Mouse (Mus musculus) kidney, embryonic 15.5 days (tissue): ENCODE measurements around the gene Cox15. TPM values are rescaled to one million over a fixed set of nuclear protein-coding genes. Genes with fewer than 3 reads are reported as not detected.

Source experiments
- ATAC-seq: fragments of 200-750 bp; cut with Nextera tagmentation; replicated peaks from 2 replicates; pipeline ENCODE4 v1.8.0; 2017; ENCODE audit warnings: moderate TSS enrichment; ENCODE audit not compliant: low FRiP score
- H3K27ac ChIP-seq: fragments of 300-500 bp; sonication (generic); 2 replicates; pipeline ENCODE4 v1.5.1; 2015; ENCODE audit warnings: mild to moderate bottlenecking, inconsistent platforms
- H3K27me3 ChIP-seq: fragments of 300-500 bp; sonication (generic); 2 replicates; pipeline ENCODE4 v1.6.1; 2015; ENCODE audit warnings: inconsistent platforms
- H3K36me3 ChIP-seq: fragments of 300-500 bp; sonication (generic); 2 replicates; pipeline ENCODE4 v1.6.1; 2015; ENCODE audit warnings: inconsistent platforms
- H3K4me1 ChIP-seq: fragments of 300-500 bp; sonication (generic); 2 replicates; pipeline ENCODE4 v1.6.1; 2015; ENCODE audit warnings: inconsistent platforms
- H3K4me2 ChIP-seq: fragments of 300-500 bp; sonication (generic); 2 replicates; pipeline ENCODE4 v1.6.1; 2015; ENCODE audit warnings: moderate library complexity, mild to moderate bottlenecking, inconsistent platforms
- H3K4me3 ChIP-seq: fragments of 300-500 bp; sonication (generic); replicated peaks from 2 replicates; pipeline ENCODE4 v1.5.1; 2015; ENCODE audit warnings: mild to moderate bottlenecking, inconsistent platforms
- H3K9ac ChIP-seq: fragments of 300-500 bp; sonication (generic); 2 replicates; pipeline ENCODE4 v1.6.1; 2015; ENCODE audit warnings: mild to moderate bottlenecking, inconsistent platforms
- H3K9me3 ChIP-seq: fragments of 300-500 bp; sonication (generic); replicated peaks from 2 replicates; pipeline ENCODE4 v1.6.1; 2016; ENCODE audit warnings: inconsistent platforms
- WGBS: fragments of 180-500 bp; shearing (Covaris S2); methylation state at CpG from one replicate; pipeline ENCODE4 v1.1.7; 2015; ENCODE audit warnings: mixed read lengths; 5-methylcytosine and 5-hydroxymethylcytosine counted together
- polyA plus RNA-seq: library from polyadenylated mRNA; unstranded; fragments of >200 nt; fragmentation: Nextera tagmentation; extraction: Ambion mirVana; gene quantifications from 2 replicates; pipeline ENCODE4 v1.2.1, GENCODE M21; 2015

Gene Cox15
- polyA plus RNA-seq, 1 experiment from 2014 or later: 13.1 TPM

- H3K9me3 ChIP-seq: no peaks in the 10 kb centered on the region
- H3K9ac ChIP-seq: no peak overlapping the region
- H3K27ac ChIP-seq: no peak overlapping the region
- no peak overlapping the region for H3K4me3 ChIP-seq
- H3K27me3 ChIP-seq: no peaks in the 10 kb centered on the region
- H3K4me2 ChIP-seq: no peak overlapping the region
- peaks cover 14% of the 10 kb centered on the region for H3K4me1 ChIP-seq
- H3K36me3 ChIP-seq: peaks cover 18% of the 10 kb centered on the region
- ATAC-seq: no peak
- 80% methylated on average over 2 of the region's 2 CpGs for WGBS
Observed at GRCm38 (mm10) chr19:43754237-43754636, 1.4 kb upstream of the Cox15 start.

GRCm38 (mm10) chr19:43753226-43753835 lies 531 bp upstream of the Cox15 start:
- peaks cover 27% of the 10 kb centered on the region for H3K36me3 ChIP-seq
- peaks cover 14% of the 10 kb centered on the region for H3K4me1 ChIP-seq
- no peaks in the 10 kb centered on the region for H3K9me3 ChIP-seq
- no peaks in the 10 kb centered on the region for H3K27me3 ChIP-seq
- H3K9ac ChIP-seq: peak overlapping the region; percentile 73
- peak overlapping the region; percentile 70 for H3K4me3 ChIP-seq
- peak overlapping the region; percentile 99 for H3K27ac ChIP-seq
- peak; percentile 86 for ATAC-seq
- under 1% methylated on average over 24 of the region's 24 CpGs for WGBS
- peak overlapping the region; percentile 64 for H3K4me2 ChIP-seq

DNA sequence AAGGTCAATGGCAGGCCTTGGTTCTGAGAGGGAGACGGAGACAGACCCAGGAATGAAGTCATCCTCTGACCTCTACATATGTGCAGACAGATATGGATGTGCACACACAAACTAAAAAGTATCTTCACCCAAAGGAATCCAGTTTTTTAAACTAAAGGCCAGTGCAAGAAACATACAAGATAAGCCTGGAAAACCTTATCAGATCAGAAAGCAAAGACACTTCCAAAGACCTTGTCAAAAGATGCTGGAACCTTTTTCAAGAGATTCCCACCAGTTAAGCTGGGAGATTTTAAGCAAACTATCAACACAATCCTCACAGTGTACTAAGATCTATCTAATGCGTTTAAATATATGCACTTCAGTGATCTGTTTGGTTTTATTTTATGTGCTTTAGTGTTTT lies 2.8 kb downstream of the Cox15 start:
- Histone ChIP-seq H3K9ac (no peak overlapping the region), H3K4me1 (peaks cover 14% of the 10 kb centered on the region), H3K27ac (no peak overlapping the region), H3K36me3 (peaks cover 60% of the 10 kb centered on the region), H3K4me3 (no peak overlapping the region), H3K27me3 (no peaks in the 10 kb centered on the region), H3K4me2 (no peak overlapping the region), H3K9me3 (no peaks in the 10 kb centered on the region)
- WGBS: 94% methylated on average over 2 of the region's 2 CpGs
- no peak for ATAC-seq

- ATAC-seq: no peak
- Histone ChIP-seq H3K27ac (no peak overlapping the region), H3K4me1 (peaks cover 11% of the 10 kb centered on the region), H3K4me3 (no peak overlapping the region), H3K4me2 (no peak overlapping the region), H3K27me3 (no peaks in the 10 kb centered on the region), H3K9me3 (no peaks in the 10 kb centered on the region), H3K9ac (no peak overlapping the region), H3K36me3 (peaks cover 77% of the 10 kb centered on the region)
- WGBS: 84% methylated on average over 4 of the region's 4 CpGs
Observed at GRCm38 (mm10) chr19:43747877-43748276, 4.9 kb downstream of the Cox15 start.

- Histone ChIP-seq H3K4me2 (no peak overlapping the region), H3K9ac (no peak overlapping the region), H3K9me3 (no peaks in the 10 kb centered on the region), H3K4me3 (no peak overlapping the region), H3K27ac (no peak overlapping the region), H3K27me3 (no peaks in the 10 kb centered on the region), H3K36me3 (peaks cover 89% of the 10 kb centered on the region), H3K4me1 (no peaks in the 10 kb centered on the region)
- 87% methylated on average over 3 of the region's 3 CpGs for WGBS
- ATAC-seq: no peak
Observed at GRCm38 (mm10) chr19:43745740-43746139, 7.1 kb downstream of the Cox15 start.

DNA sequence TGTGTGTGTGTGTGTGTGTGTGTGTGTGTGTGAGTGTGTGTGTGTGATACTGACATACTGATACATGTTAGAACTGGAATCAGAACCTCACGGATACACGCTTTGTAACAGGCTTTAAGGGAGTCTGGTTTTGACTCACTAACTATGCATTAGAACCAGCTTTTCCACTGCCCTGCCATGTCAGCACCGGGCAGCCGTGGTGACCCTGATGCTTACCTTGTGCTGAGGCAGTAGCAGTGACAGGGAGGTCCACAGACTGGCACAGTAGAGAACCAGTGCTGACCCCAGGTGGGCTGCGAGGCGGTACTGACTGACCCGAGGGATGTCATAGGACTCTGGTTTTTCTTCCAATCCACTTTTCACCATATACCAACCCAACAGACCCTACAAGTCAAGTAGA lies 9.4 kb downstream of the Cox15 start:
- no peak for ATAC-seq
- Histone ChIP-seq H3K9ac (no peak overlapping the region), H3K27me3 (no peaks in the 10 kb centered on the region), H3K27ac (no peak overlapping the region), H3K36me3 (peaks cover 90% of the 10 kb centered on the region), H3K9me3 (no peaks in the 10 kb centered on the region), H3K4me1 (no peaks in the 10 kb centered on the region), H3K4me2 (no peak overlapping the region), H3K4me3 (no peak overlapping the region)
- WGBS: 96% methylated on average over 7 of the region's 7 CpGs

- H3K36me3 ChIP-seq: peaks cover 91% of the 10 kb centered on the region
- 96% methylated on average over 10 of the region's 10 CpGs for whole genome bisulfite sequencing
Observed at GRCm38 (mm10) chr19:43738409-43738808, 14.4 kb downstream of the Cox15 start.

DNA sequence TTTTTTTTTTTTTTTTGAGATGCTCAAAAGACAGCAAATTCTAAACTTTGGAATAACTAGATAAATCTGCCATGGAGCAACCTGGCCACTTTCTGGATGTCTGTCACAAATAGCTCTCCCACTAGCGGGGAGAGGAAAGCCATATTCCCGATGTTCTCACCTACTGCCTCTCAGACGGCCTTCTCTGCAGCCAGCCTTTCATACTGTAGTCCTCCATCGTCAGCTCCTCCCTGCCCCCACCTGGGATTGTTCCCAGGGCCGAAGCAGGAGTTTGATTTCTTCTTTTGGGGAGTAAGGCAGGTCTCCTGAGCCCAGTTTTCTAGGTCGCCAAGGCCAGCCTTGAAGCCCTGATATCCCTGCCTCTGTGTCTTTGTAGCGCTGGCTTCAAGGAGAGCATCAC lies 21.6 kb downstream of the Cox15 start:
- peaks cover 67% of the 10 kb centered on the region for H3K36me3 ChIP-seq
- WGBS: 65% methylated on average over 7 of the region's 7 CpGs
- no peak overlapping the region for H3K4me3 ChIP-seq
- H3K27ac ChIP-seq: no peak overlapping the region
- no peaks in the 10 kb centered on the region for H3K9me3 ChIP-seq
- no peak overlapping the region for H3K9ac ChIP-seq
- H3K4me2 ChIP-seq: no peak overlapping the region
- no peak for ATAC-seq
- no peaks in the 10 kb centered on the region for H3K27me3 ChIP-seq
- H3K4me1 ChIP-seq: 0 out of 2 replicates have a peak, but pooled peaks cover 6% of the 10 kb centered on the region

More at GRCm38 (mm10) chr19:43738409-43738808, 14.4 kb downstream of the Cox15 start:
- Histone ChIP-seq H3K4me3 (no peak overlapping the region), H3K9me3 (no peaks in the 10 kb centered on the region), H3K27ac (no peak overlapping the region), H3K9ac (no peak overlapping the region), H3K4me1 (no peaks in the 10 kb centered on the region), H3K4me2 (no peak overlapping the region), H3K27me3 (no peaks in the 10 kb centered on the region)
- ATAC-seq: no peak

GRCm38 (mm10) chr19:43730037-43730428 lies 22.8 kb downstream of the Cox15 start:
- 0 out of 2 replicates have a peak overlapping the region, but pooled peaks have one; percentile 15 for H3K9ac ChIP-seq

GRCm38 (mm10) chr19:43729296-43730036 lies 23.3 kb downstream of the Cox15 start:
- no peaks in the 10 kb centered on the region for H3K27me3 ChIP-seq
- peak overlapping the region; percentile 55 for H3K4me2 ChIP-seq
- ATAC-seq: peak; percentile 60; the same call in 1 of the 2 replicates
- H3K9ac ChIP-seq: peak overlapping the region; percentile 15; the same call in 1 of the 2 replicates
- H3K4me1 ChIP-seq: 0 out of 2 replicates have a peak, but pooled peaks cover 6% of the 10 kb centered on the region
- 48% methylated on average over 22 of the region's 22 CpGs for WGBS
- H3K9me3 ChIP-seq: no peaks in the 10 kb centered on the region
- peaks cover 66% of the 10 kb centered on the region for H3K36me3 ChIP-seq
- peak overlapping the region; percentile 71 for H3K27ac ChIP-seq
- H3K4me3 ChIP-seq: peak overlapping the region; percentile 34

More at GRCm38 (mm10) chr19:43730037-43730428, 22.8 kb downstream of the Cox15 start:
- Histone ChIP-seq H3K27ac (peak overlapping the region; percentile 71), H3K36me3 (peaks cover 69% of the 10 kb centered on the region), H3K9me3 (no peaks in the 10 kb centered on the region), H3K27me3 (no peaks in the 10 kb centered on the region), H3K4me2 (peak overlapping the region; percentile 55), H3K4me1 (0 out of 2 replicates have a peak, but pooled peaks cover 6% of the 10 kb centered on the region), H3K4me3 (peak overlapping the region; percentile 34)
- no peak for ATAC-seq
- 38% methylated on average over 8 of the region's 8 CpGs for WGBS

DNA sequence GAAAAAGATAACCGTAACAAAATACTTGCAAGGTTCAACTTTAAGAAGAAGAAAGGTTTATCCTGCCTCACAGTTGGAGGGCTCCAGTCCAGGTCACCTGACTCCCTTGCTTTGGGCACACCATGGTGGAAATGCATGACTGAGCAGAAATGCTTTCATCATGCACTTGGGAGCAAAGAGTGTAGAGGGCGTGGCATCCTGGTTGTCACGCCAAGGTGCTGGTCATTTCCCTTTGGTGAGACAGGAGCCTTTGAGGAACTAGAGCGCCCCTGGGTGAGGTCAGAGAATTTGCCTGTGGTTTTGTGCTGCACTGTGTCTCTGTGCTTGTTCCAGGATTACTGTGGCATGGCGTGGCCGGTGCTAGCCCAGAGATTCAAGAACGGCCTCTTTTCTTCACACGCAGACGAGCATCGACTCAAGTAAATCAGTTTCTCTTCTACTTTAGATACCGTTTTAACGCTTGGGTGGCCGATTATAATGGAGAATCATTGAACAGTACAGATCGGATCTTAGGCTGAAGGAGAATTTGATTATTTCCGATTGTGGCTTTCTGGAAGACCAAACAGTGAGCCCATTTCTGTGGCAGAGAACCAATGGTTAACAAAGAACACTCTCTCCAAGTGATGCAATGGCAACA lies 26.2 kb downstream of the Cox15 start:
- ATAC-seq: no peak
- Histone ChIP-seq H3K27ac (no peak overlapping the region), H3K9ac (no peak overlapping the region), H3K4me3 (no peak overlapping the region), H3K36me3 (peaks cover 84% of the 10 kb centered on the region), H3K9me3 (no peaks in the 10 kb centered on the region), H3K27me3 (no peaks in the 10 kb centered on the region), H3K4me2 (no peak overlapping the region), H3K4me1 (0 out of 2 replicates have a peak, but pooled peaks cover 6% of the 10 kb centered on the region)
- WGBS: 90% methylated on average over 15 of the region's 15 CpGs

GRCm38 (mm10) chr19:43724821-43725220 lies 28.0 kb downstream of the Cox15 start:
- Histone ChIP-seq H3K27ac (no peak overlapping the region), H3K4me1 (0 out of 2 replicates have a peak, but pooled peaks cover 3% of the 10 kb centered on the region), H3K36me3 (peaks cover 89% of the 10 kb centered on the region), H3K4me2 (no peak overlapping the region), H3K27me3 (no peaks in the 10 kb centered on the region), H3K9ac (no peak overlapping the region), H3K4me3 (no peak overlapping the region), H3K9me3 (no peaks in the 10 kb centered on the region)
- ATAC-seq: no peak
- 89% methylated on average over 7 of the region's 7 CpGs for WGBS
